Mouse (Mus musculus) stomach, embryonic 14.5 days (tissue): ENCODE data around the gene Dhcr24. TPM values are rescaled to one million over a fixed set of nuclear protein-coding genes. Genes with fewer than 3 reads are reported as not detected.

Experiments used
- ATAC-seq: fragments of 200-750 bp; cut with Nextera tagmentation; 2 replicates; pipeline ENCODE4 v1.8.0; 2017; ENCODE audit warnings: low read depth, moderate TSS enrichment; ENCODE audit not compliant: insufficient number of reproducible peaks, insufficient read depth, low FRiP score
- H3K27ac ChIP-seq: fragments of 300-500 bp; sonication (generic); 2 replicates; pipeline ENCODE4 v1.5.1; 2014; ENCODE audit warnings: mild to moderate bottlenecking, low read length, moderate library complexity, mixed read lengths
- H3K27me3 ChIP-seq: fragments of 300-500 bp; sonication (generic); 2 replicates; pipeline ENCODE4 v1.6.1; 2014; ENCODE audit warnings: low read length, control low read depth, mixed read lengths; ENCODE audit not compliant: control insufficient read depth, insufficient read depth
- H3K36me3 ChIP-seq: fragments of 300-500 bp; sonication (generic); 2 replicates; pipeline ENCODE4 v1.6.1; 2014; ENCODE audit warnings: mild to moderate bottlenecking, control low read depth, low read length, moderate library complexity, mixed read lengths; ENCODE audit not compliant: control insufficient read depth, insufficient read depth
- H3K4me1 ChIP-seq: fragments of 300-500 bp; sonication (generic); 2 replicates; pipeline ENCODE4 v1.6.1; 2014; ENCODE audit warnings: low read length, control low read depth, mixed read lengths; ENCODE audit not compliant: control insufficient read depth, insufficient read depth
- H3K4me2 ChIP-seq: fragments of 300-500 bp; sonication (generic); replicated peaks from 2 replicates; pipeline ENCODE4 v1.6.1; 2014; ENCODE audit warnings: low read depth, low read length, control low read depth
- H3K4me3 ChIP-seq: fragments of 300-500 bp; sonication (generic); 2 replicates; pipeline ENCODE4 v1.5.1; 2014; ENCODE audit warnings: low read depth, low read length, control low read depth
- H3K9ac ChIP-seq: fragments of 300-500 bp; sonication (generic); replicated peaks from 2 replicates; pipeline ENCODE4 v1.6.1; 2014; ENCODE audit warnings: low read depth, mild to moderate bottlenecking, control low read depth, low read length, moderate library complexity, mixed read lengths
- H3K9me3 ChIP-seq: fragments of 300-500 bp; sonication (generic); 2 replicates; pipeline ENCODE4 v1.6.1; 2016; ENCODE audit warnings: low read depth, low read length, control low read depth; ENCODE audit not compliant: control insufficient read depth
- WGBS: fragments of 180-500 bp; shearing (Covaris S2); extraction: QIAGEN DNeasy Blood & Tissue Kit; methylation state at CpG from one replicate; pipeline ENCODE4 v1.1.7; 2014; 5-methylcytosine and 5-hydroxymethylcytosine counted together
- polyA plus RNA-seq: library from polyadenylated mRNA; unstranded; fragments of >200 nt; fragmentation: Nextera tagmentation; extraction: Ambion mirVana; gene quantifications from 2 replicates; pipeline ENCODE4 v1.2.1, GENCODE M21; 2014

The Dhcr24 gene
- polyA plus RNA-seq, 1 experiment from 2014 or later = 29.8 TPM

DNA sequence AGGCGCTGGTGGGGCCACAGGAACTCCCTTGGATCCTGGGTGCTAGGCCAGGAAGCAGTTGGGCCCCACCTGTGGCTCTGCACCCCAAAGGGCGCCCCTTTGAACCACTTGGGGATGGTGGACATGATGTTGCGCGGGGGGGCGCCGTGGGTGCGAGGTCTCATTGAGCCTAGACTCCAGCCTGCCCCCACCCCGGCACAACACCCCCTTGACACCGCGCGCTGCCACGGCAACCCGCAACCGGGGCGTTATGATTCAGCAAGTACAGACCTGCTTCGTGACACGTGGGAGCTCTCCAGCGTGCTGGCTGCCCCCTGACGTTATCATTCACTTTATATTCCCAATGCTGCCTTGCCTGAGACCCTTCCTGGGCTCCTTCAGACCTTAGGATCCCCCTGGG, 56.2 kb downstream of the Dhcr24 start, which contains the start of gene Lexm:
Gene Lexm, minus strand, starts transcription at position 186 of the 400 bp plus-strand sequence.
- no peak within 1 kb of the TSS for H3K9ac ChIP-seq
- no peak within 1 kb of the TSS for H3K27ac ChIP-seq
- under 1% methylated on average over 18 of the region's 19 CpGs for WGBS
- no peak within 1 kb of the TSS for H3K4me3 ChIP-seq
- peak within 1 kb of the TSS; percentile 41 for H3K4me2 ChIP-seq
- H3K36me3 ChIP-seq = no peaks in the 10 kb centered on the region
- H3K4me1 ChIP-seq = no peaks in the 10 kb centered on the region
- ATAC-seq = no peak
- peaks cover 5% of the 10 kb centered on the region; the same call in 1 of the 2 replicates for H3K27me3 ChIP-seq
- H3K9me3 ChIP-seq = no peaks in the 10 kb centered on the region

DNA sequence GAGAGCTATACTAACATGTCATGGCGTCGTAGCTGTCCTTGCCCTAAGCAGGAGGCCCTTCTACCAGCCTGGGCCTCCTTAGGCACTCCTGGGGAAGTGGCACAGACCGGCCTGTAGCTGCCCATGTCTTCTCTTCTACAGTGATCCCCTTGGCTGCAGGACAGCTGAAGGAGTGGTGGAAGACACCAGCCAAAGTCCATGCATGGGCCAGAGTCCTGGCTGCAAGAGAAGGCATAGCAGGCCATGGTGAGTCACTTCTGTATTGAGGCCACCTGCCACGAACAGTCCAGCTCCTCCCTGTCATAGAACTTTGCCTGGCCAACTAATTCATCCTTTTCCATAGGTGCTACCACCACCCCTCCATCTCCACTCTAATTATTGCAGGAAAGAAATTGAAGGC, 58.1 kb downstream of the Dhcr24 start:
- Histone ChIP-seq H3K4me2 (no peak overlapping the region), H3K36me3 (no peaks in the 10 kb centered on the region), H3K9ac (no peak overlapping the region), H3K27ac (no peak overlapping the region), H3K9me3 (no peaks in the 10 kb centered on the region), H3K4me3 (no peak overlapping the region), H3K4me1 (no peaks in the 10 kb centered on the region; the same call in 1 of the 2 replicates), H3K27me3 (peaks cover 21% of the 10 kb centered on the region)
- WGBS = 89% methylated on average over 4 of the region's 4 CpGs
- no peak for ATAC-seq

DNA sequence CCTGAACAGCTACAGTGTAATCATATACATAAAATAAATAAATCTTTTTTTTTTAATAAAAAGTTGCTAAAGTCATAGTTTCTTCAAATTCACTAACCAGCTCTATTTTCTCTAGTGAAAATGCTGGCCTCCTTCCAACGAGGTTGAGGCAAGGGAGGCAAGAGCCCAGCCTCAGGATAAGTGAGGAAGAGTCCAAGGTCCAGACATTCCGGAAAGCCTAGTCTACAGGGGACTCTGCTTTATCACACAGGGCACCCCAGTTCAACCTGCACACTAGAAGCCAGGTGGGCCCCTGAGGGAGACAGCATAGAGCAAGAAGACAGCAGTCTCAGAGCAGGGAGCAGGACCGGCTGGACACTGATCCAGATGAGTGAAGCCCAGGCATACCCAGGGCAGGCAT, 60.6 kb downstream of the Dhcr24 start:
- ATAC-seq = no peak
- H3K36me3 ChIP-seq = no peaks in the 10 kb centered on the region
- no peaks in the 10 kb centered on the region for H3K9me3 ChIP-seq
- no peak overlapping the region for H3K4me2 ChIP-seq
- 75% methylated on average over 3 of the region's 3 CpGs for WGBS
- H3K4me3 ChIP-seq = no peak overlapping the region
- H3K27me3 ChIP-seq = peaks cover 25% of the 10 kb centered on the region
- no peak overlapping the region for H3K9ac ChIP-seq
- H3K27ac ChIP-seq = no peak overlapping the region
- no peaks in the 10 kb centered on the region; the same call in 1 of the 2 replicates for H3K4me1 ChIP-seq

DNA sequence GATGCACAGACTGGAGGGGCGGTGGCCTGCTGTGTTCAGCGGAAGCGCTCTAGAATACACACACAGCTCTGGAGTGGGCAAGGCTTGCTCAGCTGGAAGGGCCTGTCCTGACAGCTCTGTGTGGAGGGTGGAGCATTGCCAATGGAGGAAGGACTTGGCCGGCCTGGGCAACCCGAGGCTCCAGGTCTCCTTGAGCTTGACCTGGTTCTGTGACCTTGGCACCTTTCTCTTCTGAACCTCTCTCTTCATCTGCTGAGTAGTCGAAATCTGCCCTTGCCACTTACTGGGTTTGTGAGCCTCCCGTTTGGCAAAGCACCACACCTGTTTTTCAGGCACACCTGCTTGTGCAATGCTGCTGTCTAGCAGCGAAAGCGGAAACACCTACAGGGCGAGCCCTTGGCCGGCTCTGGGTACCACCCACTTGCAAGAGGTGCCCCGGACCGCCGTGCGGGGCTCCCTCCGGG, 61.2 kb downstream of the Dhcr24 start, which contains the start of gene Ttc22:
Gene Ttc22, plus strand, starts transcription at position 403 of the 464 bp plus-strand sequence.
- H3K36me3 ChIP-seq = no peaks in the 10 kb centered on the region
- no peak within 1 kb of the TSS for H3K27ac ChIP-seq
- no peaks in the 10 kb centered on the region for H3K9me3 ChIP-seq
- 22% methylated on average over 16 of the region's 16 CpGs for WGBS
- H3K4me3 ChIP-seq = peak within 1 kb of the TSS; percentile 25
- H3K27me3 ChIP-seq = peaks cover 25% of the 10 kb centered on the region
- H3K4me2 ChIP-seq = peak within 1 kb of the TSS; percentile 40
- H3K4me1 ChIP-seq = no peaks in the 10 kb centered on the region; the same call in 1 of the 2 replicates
- H3K9ac ChIP-seq = no peak within 1 kb of the TSS
- ATAC-seq = peak; percentile 82

DNA sequence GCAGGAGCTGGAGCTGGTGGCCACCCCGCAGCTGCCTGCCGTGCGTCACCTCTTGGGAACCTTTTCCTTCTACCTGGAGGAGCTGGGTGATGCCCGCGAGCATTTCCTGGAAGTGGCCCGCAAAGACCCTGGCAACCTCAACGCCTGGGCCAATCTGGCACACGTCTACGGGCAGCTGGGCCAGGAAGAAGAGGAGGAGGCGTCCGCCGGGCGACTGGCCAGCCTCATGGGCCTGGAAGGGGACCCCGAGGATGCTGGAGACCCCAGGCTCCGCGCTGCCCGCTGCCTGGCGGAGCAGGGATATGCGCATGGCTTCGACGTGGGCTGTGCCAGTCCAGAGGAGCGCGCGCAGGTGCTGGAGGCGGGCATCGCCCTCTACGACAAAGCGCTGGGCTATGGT, 61.9 kb downstream of the Dhcr24 start:
- no peaks in the 10 kb centered on the region; the same call in 1 of the 2 replicates for H3K4me1 ChIP-seq
- no peaks in the 10 kb centered on the region for H3K36me3 ChIP-seq
- 27% methylated on average over 28 of the region's 28 CpGs for WGBS
- peak overlapping the region; percentile 25 for H3K4me3 ChIP-seq
- no peaks in the 10 kb centered on the region for H3K9me3 ChIP-seq
- peak overlapping the region; percentile 40 for H3K4me2 ChIP-seq
- no peak overlapping the region for H3K9ac ChIP-seq
- H3K27me3 ChIP-seq = peaks cover 25% of the 10 kb centered on the region
- no peak overlapping the region for H3K27ac ChIP-seq
- ATAC-seq = no peak

DNA sequence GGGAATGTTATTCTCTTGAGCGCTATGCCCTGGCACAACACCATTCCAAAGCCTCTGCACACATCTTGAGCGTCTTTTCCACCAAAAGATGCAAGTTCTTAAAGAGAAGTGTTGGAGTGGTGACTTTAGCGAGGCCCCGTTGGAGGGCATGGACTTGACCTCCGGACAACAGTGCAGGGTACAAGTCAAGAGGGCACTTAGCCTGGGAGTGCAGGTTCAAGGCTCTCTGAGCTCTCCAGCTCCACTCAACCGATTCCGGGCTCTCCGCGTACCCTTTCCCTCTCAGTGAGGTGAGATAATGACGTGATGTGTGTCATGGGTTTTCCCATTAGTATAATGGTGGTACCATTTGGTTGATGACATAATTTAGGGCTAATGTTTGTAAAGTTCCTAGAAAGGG, 63.4 kb downstream of the Dhcr24 start:
- Histone ChIP-seq H3K9me3 (no peaks in the 10 kb centered on the region), H3K4me3 (no peak overlapping the region), H3K27ac (no peak overlapping the region), H3K27me3 (peaks cover 25% of the 10 kb centered on the region), H3K9ac (no peak overlapping the region), H3K4me2 (no peak overlapping the region), H3K4me1 (peaks cover 5% of the 10 kb centered on the region; the same call in 1 of the 2 replicates), H3K36me3 (no peaks in the 10 kb centered on the region)
- WGBS = 91% methylated on average over 10 of the region's 10 CpGs
- ATAC-seq = no peak

DNA sequence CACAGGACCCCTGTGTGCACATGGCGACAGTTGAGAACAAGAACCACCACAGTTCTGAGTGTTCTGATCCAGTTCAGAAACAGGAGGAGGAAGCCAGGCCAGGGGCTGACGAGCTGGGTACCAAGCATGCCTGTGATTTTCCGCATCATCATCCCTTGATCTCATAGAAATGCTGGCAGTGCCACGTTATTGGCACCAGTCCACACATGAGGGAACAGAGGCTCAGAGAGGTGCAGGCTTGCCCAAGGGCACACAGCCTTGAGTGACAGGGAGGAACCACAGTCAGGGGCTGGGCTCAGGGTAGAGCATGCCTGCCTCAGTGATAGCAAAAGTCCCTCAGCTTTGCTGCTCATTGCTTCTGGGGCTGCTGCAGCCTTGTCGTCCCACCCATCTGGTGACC, 67.0 kb downstream of the Dhcr24 start:
- no peak for ATAC-seq
- 88% methylated on average over 5 of the region's 5 CpGs for WGBS
- H3K27ac ChIP-seq = no peak overlapping the region

DNA sequence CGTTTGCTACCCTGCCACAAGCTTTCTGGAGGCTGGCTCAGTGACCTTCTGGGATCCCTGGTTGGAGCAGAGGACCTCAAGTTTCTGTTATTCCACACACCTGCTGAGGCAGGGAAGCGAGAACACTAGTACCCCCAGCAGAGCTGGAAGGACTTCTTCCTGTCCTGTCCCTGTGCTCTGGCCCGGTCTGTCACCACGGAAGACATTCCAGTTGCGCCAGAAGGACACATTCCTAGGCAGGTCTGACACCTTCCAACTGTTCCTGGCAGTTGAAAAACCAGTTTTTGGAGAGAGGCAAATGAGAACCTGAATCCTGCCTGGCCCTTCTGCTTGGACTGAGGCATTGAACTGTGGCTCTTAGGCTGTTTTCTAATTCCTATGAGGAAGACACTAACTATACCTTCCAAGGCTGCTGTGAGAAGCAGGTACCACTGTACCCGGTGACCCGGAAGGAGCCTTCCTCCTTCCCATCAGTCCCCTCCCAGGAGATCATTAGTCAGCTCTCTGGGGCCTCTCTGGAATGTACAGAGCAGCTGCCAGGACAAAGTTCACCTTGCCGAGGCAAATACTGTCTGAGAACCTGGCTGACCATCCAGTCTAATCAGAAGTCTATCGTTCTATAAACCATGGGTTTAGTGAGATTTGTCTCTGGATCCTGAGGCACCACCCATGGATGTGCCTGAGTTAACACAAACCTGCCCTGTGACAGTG, 68.0 kb downstream of the Dhcr24 start:
- Histone ChIP-seq H3K4me3 (no peak overlapping the region), H3K36me3 (no peaks in the 10 kb centered on the region), H3K4me1 (peaks cover 30% of the 10 kb centered on the region; the same call in 1 of the 2 replicates), H3K9me3 (no peaks in the 10 kb centered on the region), H3K27me3 (0 out of 2 replicates have a peak, but pooled peaks cover 5% of the 10 kb centered on the region), H3K27ac (no peak overlapping the region), H3K4me2 (no peak overlapping the region), H3K9ac (no peak overlapping the region)
- no peak for ATAC-seq
- 30% methylated on average over 9 of the region's 9 CpGs for WGBS

More for the DNA sequence above, 67.0 kb downstream of the Dhcr24 start:
- peaks cover 13% of the 10 kb centered on the region for H3K27me3 ChIP-seq
- peaks cover 23% of the 10 kb centered on the region; the same call in 1 of the 2 replicates for H3K4me1 ChIP-seq
- H3K4me2 ChIP-seq = no peak overlapping the region
- H3K36me3 ChIP-seq = no peaks in the 10 kb centered on the region
- no peaks in the 10 kb centered on the region for H3K9me3 ChIP-seq
- H3K9ac ChIP-seq = no peak overlapping the region
- no peak overlapping the region for H3K4me3 ChIP-seq
